Mouse (Mus musculus) 3T3-L1 (cell line): ENCODE results near the gene Nid2.
A peak's percentile ranks its signal among the peaks of the same experiment; 100 is the strongest.

Experiments
- DNase-seq: peaks from one replicate; pipeline ENCODE4 v3.0.0-alpha.2; 2015; ENCODE audit warnings: low read depth, low spot score

Nid2 gene

GRCm38 (mm10) chr14:19777945-19778344, 26.9 kb downstream of the Nid2 start:
- DNase-seq, result no peak

- DNase-seq, result peak; percentile 8
Measured at GRCm38 (mm10) chr14:19785797-19786588, 34.9 kb downstream of the Nid2 start.

GRCm38 (mm10) chr14:19788443-19788842, 37.4 kb downstream of the Nid2 start:
- DNase-seq, result no peak

- DNase-seq, result no peak
Measured at GRCm38 (mm10) chr14:19794881-19795280, 43.8 kb downstream of the Nid2 start.

- no peak for DNase-seq
Measured at GRCm38 (mm10) chr14:19796541-19797304, 45.7 kb downstream of the Nid2 start.

GRCm38 (mm10) chr14:19800485-19800884, 49.4 kb downstream of the Nid2 start:
- no peak for DNase-seq

- DNase-seq, result no peak
Measured at GRCm38 (mm10) chr14:19801474-19802215, 50.6 kb downstream of the Nid2 start.

GRCm38 (mm10) chr14:19803222-19803621, 52.2 kb downstream of the Nid2 start:
- no peak for DNase-seq

GRCm38 (mm10) chr14:19803623-19804022, 52.6 kb downstream of the Nid2 start:
- DNase-seq, result peak; percentile 54

GRCm38 (mm10) chr14:19807339-19807738, 56.3 kb downstream of the Nid2 start:
- DNase-seq, result no peak

- DNase-seq, result no peak
Measured at GRCm38 (mm10) chr14:19807858-19808257, 56.8 kb downstream of the Nid2 start.

- DNase-seq, result no peak
Measured at GRCm38 (mm10) chr14:19809934-19810333, 58.9 kb downstream of the Nid2 start.

GRCm38 (mm10) chr14:19813061-19813460, 62.0 kb downstream of the Nid2 start:
- DNase-seq, result no peak

- peak; percentile 73 for DNase-seq
Measured at GRCm38 (mm10) chr14:19817949-19818348, 66.9 kb downstream of the Nid2 start.

- no peak for DNase-seq
Measured at GRCm38 (mm10) chr14:19821686-19822085, 70.6 kb downstream of the Nid2 start.

- DNase-seq, result peak; percentile 88
Measured at GRCm38 (mm10) chr14:19823321-19824142, 72.5 kb downstream of the Nid2 start, which contains the start of gene Rtraf. TSS of gene Rtraf (minus strand) at chr14:19823824.

GRCm38 (mm10) chr14:19825481-19825880, 74.4 kb downstream of the Nid2 start:
- no peak for DNase-seq

GRCm38 (mm10) chr14:19836289-19836688, 85.2 kb downstream of the Nid2 start:
- DNase-seq, result no peak

- DNase-seq, result peak; percentile 75
Measured at GRCm38 (mm10) chr14:19839600-19840332, 88.7 kb downstream of the Nid2 start.

GRCm38 (mm10) chr14:19853471-19853870, 102.4 kb downstream of the Nid2 start:
- DNase-seq, result no peak
